Mouse (Mus musculus) limb, embryonic 12.5 days (tissue): ENCODE measurements around the gene Ushbp1. TPM values are rescaled to one million over a fixed set of nuclear protein-coding genes. Genes with fewer than 3 reads are reported as not detected.
A peak's percentile ranks its signal among the peaks of the same experiment; 100 is the strongest.

Experiments
- ATAC-seq: fragments of 200-750 bp; cut with Nextera tagmentation; 2 replicates; pipeline ENCODE4 v1.8.0; 2017; ENCODE audit warnings: low read depth, moderate TSS enrichment; ENCODE audit not compliant: insufficient number of reproducible peaks, insufficient read depth, low FRiP score, low TSS enrichment
- H3K27ac ChIP-seq: fragments of 300-500 bp; sonication (generic); 2 replicates; pipeline ENCODE4 v1.5.1; 2016; ENCODE audit warnings: mild to moderate bottlenecking, moderate library complexity
- H3K27me3 ChIP-seq: fragments of 300-500 bp; sonication (generic); 2 replicates; pipeline ENCODE4 v1.6.1; 2016; ENCODE audit warnings: mild to moderate bottlenecking, moderate library complexity
- H3K36me3 ChIP-seq: fragments of 300-500 bp; sonication (generic); 2 replicates; pipeline ENCODE4 v1.6.1; 2016; ENCODE audit warnings: mild to moderate bottlenecking, moderate library complexity
- H3K4me1 ChIP-seq: fragments of 300-500 bp; sonication (generic); replicated peaks from 2 replicates; pipeline ENCODE4 v1.6.1; 2016
- H3K4me2 ChIP-seq: fragments of 300-500 bp; sonication (generic); 2 replicates; pipeline ENCODE4 v1.6.1; 2016; ENCODE audit warnings: mild to moderate bottlenecking, moderate library complexity
- H3K4me3 ChIP-seq: fragments of 300-500 bp; sonication (generic); replicated peaks from 2 replicates; pipeline ENCODE4 v1.5.1; 2016; ENCODE audit warnings: mild to moderate bottlenecking
- H3K9ac ChIP-seq: fragments of 300-500 bp; sonication (generic); replicated peaks from 2 replicates; pipeline ENCODE4 v1.6.1; 2016; ENCODE audit warnings: mild to moderate bottlenecking, moderate library complexity
- H3K9me3 ChIP-seq: fragments of 300-500 bp; sonication (generic); 2 replicates; pipeline ENCODE4 v1.6.1; 2016; ENCODE audit warnings: mild to moderate bottlenecking, moderate library complexity
- WGBS: fragments of 180-500 bp; shearing (Covaris S2); methylation state at CpG from one replicate; pipeline ENCODE4 v1.1.7; 2016; 5-methylcytosine and 5-hydroxymethylcytosine counted together
- polyA plus RNA-seq: library from polyadenylated mRNA; unstranded; fragments of >200 nt; fragmentation: Nextera tagmentation; extraction: Ambion mirVana; gene quantifications from 2 replicates; pipeline ENCODE4 v1.2.1, GENCODE M21; 2016

Ushbp1 gene
- polyA plus RNA-seq, 1 experiment from 2014 or later, result 7.0 TPM

DNA sequence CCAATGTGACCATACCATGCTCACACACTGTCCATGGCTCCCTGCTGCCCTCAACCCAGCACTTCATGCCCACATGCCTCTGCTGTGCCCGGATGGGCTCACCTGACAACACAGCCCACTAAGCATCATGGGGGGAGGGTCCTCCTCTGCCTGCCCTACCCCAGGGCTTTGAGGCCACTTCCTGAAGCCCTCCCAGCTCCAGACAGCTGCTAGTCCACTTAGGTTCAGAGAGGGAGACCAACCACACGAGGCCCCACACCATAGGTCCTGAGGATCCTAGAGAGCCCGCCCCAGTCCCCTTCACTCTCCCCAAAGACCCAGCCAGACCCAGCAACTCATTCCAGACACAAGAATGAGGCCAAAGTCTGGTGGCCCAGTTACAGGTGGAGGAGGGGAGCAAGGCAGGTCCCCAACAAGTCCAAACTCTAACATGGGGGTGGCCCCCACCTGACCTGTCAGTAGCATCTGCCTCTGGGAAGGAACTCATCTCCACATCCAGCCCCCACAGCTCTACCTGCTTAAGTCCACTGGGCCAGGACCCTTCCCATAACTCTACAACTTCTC is 16.0 kb downstream of the Ushbp1 start:
- no peak for ATAC-seq

DNA sequence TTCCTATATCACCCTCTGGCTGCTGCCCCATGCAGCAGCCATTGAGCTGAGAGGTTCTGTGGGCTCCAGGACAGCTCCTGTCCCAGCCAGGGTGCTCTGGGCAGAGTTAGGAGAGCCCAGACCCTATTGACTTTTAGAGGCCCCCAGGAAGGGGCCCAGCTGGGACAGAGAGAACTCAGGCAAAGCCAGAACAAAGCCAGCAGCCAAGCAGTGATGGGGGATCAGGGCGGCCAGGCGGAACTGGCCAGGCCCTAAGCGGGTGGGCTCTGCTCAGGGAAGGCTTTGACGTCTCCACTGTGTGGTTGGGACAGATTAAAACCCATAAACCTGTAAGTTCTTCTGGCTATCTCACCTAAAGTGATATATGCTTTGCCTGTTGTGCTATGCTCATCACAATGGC is 16.6 kb downstream of the Ushbp1 start:
- peaks cover 11% of the 10 kb centered on the region; the same call in 1 of the 2 replicates for H3K27me3 ChIP-seq
- H3K36me3 ChIP-seq, result peaks cover 30% of the 10 kb centered on the region
- H3K4me1 ChIP-seq, result peaks cover 58% of the 10 kb centered on the region
- H3K27ac ChIP-seq, result no peak overlapping the region
- WGBS, result 70% methylated on average over 4 of the region's 4 CpGs
- H3K4me3 ChIP-seq, result peak overlapping the region; percentile 84
- no peak for ATAC-seq
- peak overlapping the region; percentile 98 for H3K4me2 ChIP-seq
- peak overlapping the region; percentile 40; the same call in 1 of the 2 replicates for H3K9ac ChIP-seq
- no peaks in the 10 kb centered on the region for H3K9me3 ChIP-seq

More for the DNA sequence above, 16.0 kb downstream of the Ushbp1 start:
- WGBS, result 30% methylated on average over 3 of the region's 3 CpGs
- peak overlapping the region; percentile 84 for H3K9ac ChIP-seq
- peaks cover 11% of the 10 kb centered on the region; the same call in 1 of the 2 replicates for H3K27me3 ChIP-seq
- peaks cover 24% of the 10 kb centered on the region for H3K36me3 ChIP-seq
- H3K9me3 ChIP-seq, result no peaks in the 10 kb centered on the region; the same call in 1 of the 2 replicates
- H3K4me3 ChIP-seq, result peak overlapping the region; percentile 84
- H3K4me2 ChIP-seq, result peak overlapping the region; percentile 98
- H3K27ac ChIP-seq, result no peak overlapping the region
- H3K4me1 ChIP-seq, result peaks cover 58% of the 10 kb centered on the region

DNA sequence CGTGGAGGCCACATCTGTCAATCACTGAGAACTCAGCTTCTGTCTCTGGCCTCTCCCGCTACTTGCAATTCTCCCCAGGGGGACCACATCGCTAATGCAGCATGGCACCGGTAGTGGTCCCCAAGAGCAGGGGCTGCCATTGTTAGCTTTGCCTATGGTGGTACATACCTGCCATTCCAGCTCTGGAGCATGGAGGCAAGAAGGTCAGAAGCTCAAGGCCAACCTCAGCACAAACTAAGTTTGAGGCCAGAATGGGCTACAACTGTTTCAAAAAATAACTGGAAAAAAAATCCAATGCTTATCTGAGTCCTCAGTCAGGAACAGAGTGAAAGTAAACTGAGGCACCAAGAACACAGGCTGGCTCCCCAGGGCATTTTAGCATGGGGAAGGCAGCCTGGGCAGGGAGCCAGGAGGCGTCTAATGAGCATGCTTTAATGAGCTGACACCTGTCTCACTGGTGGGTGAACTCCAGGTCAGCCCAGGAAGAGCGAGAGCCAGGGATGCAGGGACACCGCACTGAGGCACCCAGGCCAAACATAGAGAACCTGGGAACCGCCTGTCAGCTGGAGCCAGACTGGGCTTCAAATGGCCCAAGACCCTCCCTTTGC is 19.1 kb downstream of the Ushbp1 start:
- WGBS, result 43% methylated on average over 8 of the region's 8 CpGs
- H3K9me3 ChIP-seq, result no peaks in the 10 kb centered on the region
- peaks cover 11% of the 10 kb centered on the region; the same call in 1 of the 2 replicates for H3K27me3 ChIP-seq
- H3K36me3 ChIP-seq, result peaks cover 43% of the 10 kb centered on the region
- H3K4me2 ChIP-seq, result peak overlapping the region; percentile 75
- no peak for ATAC-seq
- peak overlapping the region; percentile 33 for H3K4me3 ChIP-seq
- peak overlapping the region; percentile 59; the same call in 1 of the 2 replicates for H3K9ac ChIP-seq
- peaks cover 42% of the 10 kb centered on the region for H3K4me1 ChIP-seq
- no peak overlapping the region for H3K27ac ChIP-seq

DNA sequence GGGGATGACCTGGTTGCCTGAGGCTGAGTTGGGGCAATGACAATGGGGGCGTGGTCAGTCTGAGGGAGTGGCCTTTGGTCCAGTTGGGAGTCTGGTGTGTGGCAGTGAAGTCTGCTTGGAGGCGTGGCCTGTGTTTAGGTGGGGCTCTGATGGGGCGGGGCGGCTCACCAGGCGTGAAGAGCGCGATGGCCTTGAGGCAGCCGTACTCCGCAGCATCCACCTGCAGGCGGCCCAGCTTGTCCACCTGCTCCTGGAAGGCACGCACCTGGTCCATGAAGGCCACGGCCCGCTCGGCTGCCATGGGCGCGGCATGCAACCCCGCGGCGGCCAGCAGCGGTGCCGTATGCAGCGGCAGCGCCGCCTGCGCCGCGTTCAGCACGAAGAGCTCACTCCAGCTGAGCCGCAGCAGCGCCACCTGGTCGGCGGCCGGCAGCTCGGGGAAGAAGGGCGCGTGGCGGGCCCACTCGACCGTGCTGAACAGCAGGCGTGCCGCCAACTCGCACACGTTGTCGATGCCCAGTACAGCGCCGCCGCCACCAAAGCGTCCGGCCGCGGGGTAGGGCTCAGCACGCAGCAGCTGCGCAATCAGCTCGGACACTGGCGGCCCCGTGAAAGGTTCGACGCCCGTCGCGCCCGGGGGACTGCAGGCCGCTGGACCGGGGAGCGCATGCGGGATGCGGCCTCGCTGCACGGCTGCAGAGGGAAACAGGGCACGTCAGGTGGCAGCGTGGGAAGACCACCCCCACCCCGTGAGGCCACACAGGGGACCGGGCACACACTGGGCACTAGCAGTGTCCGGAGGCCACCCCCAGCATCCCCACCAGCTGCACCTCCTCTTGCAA is 19.8 kb downstream of the Ushbp1 start:
- peaks cover 42% of the 10 kb centered on the region for H3K4me1 ChIP-seq
- ATAC-seq, result no peak
- H3K4me3 ChIP-seq, result peak overlapping the region; percentile 33
- no peak overlapping the region for H3K27ac ChIP-seq
- no peaks in the 10 kb centered on the region for H3K9me3 ChIP-seq
- 5% methylated on average over 74 of the region's 74 CpGs for WGBS
- peaks cover 43% of the 10 kb centered on the region for H3K36me3 ChIP-seq
- peak overlapping the region; percentile 75 for H3K4me2 ChIP-seq
- H3K27me3 ChIP-seq, result peaks cover 11% of the 10 kb centered on the region; the same call in 1 of the 2 replicates
- peak overlapping the region; percentile 59 for H3K9ac ChIP-seq

DNA sequence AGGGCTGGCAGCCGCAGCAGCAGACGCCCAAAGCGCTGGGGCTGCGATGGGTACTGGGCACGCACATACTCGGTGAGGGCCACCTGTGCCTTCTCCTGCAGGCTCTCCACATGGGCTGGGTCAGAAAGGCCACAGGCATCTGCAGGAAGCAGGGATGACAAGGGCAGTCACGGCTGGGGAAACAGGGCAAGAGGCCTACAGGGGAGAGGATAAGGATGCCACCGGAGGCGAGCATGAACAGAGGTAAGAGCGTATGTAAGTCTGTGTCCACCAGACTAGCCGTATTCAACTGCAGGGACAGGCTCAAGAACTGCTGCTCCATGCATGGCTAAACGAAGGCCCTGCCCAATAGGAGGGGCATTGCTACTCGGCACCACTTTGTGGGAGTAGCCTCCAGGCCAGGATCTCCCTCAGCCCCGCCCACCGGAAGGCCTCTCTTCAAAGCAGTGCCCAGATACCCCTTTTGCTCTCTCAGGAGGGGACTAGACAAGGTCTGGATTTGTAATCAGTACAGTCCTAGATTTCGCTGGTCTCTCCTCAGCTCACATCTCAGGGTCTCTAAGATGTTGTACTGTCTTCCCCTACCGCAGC is 20.9 kb downstream of the Ushbp1 start:
- H3K27ac ChIP-seq, result no peak overlapping the region
- no peak overlapping the region for H3K4me2 ChIP-seq
- WGBS, result 77% methylated on average over 17 of the region's 17 CpGs
- H3K9me3 ChIP-seq, result no peaks in the 10 kb centered on the region
- H3K27me3 ChIP-seq, result peaks cover 11% of the 10 kb centered on the region; the same call in 1 of the 2 replicates
- ATAC-seq, result no peak
- no peak overlapping the region for H3K9ac ChIP-seq
- no peak overlapping the region for H3K4me3 ChIP-seq
- peaks cover 36% of the 10 kb centered on the region for H3K4me1 ChIP-seq
- H3K36me3 ChIP-seq, result peaks cover 46% of the 10 kb centered on the region

DNA sequence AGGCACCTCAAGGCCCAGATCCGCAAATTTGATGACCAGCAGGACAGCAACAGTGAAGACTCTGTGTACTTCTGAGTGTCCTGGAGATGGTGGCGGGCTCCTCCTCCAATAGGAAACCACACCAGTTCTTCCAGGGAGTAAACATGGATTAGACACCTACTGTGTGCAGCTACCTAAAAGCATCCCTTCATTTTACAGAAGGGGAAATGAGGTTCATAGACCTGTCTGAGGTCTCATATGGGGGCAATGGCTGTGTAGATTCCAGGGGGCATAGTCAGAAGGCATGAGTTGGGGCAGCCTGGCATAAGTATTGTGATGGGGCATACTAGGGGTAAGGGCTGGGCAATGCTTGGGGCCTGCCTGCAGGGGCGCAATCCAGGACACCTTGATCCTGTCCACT is 22.6 kb downstream of the Ushbp1 start:
- no peak overlapping the region for H3K27ac ChIP-seq
- no peak for ATAC-seq

DNA sequence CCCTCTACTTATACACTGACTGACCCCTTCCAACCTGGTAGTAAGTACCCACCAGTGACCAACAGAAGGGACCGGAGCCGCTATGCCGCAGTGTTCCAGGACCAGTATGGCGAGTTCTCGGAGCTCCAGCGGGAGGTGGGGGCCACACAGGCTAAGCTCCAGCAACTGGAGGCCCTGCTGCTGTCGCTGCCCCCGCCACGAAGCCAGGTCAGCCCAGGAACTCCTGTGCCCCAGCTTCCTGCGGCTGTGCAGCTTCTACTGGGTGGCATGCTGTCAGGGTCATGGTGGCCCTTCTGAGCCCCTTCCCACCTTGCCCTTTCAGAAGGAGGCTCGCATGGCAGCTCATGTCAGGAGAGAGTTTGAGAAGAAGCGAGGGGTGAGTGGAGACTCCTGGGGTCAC is 23.2 kb downstream of the Ushbp1 start:
- 90% methylated on average over 12 of the region's 12 CpGs for WGBS
- Histone ChIP-seq H3K9ac (no peak overlapping the region), H3K4me2 (no peak overlapping the region), H3K4me1 (peaks cover 34% of the 10 kb centered on the region), H3K27me3 (peaks cover 6% of the 10 kb centered on the region; the same call in 1 of the 2 replicates), H3K36me3 (peaks cover 47% of the 10 kb centered on the region), H3K9me3 (no peaks in the 10 kb centered on the region), H3K27ac (no peak overlapping the region), H3K4me3 (0 out of 2 replicates have a peak overlapping the region, but pooled peaks have one; percentile 6)
- ATAC-seq, result no peak

More for the DNA sequence above, 22.6 kb downstream of the Ushbp1 start:
- H3K4me1 ChIP-seq, result peaks cover 29% of the 10 kb centered on the region
- WGBS, result 84% methylated on average over 3 of the region's 3 CpGs
- no peak overlapping the region for H3K4me2 ChIP-seq
- no peak overlapping the region for H3K4me3 ChIP-seq
- H3K27me3 ChIP-seq, result peaks cover 11% of the 10 kb centered on the region; the same call in 1 of the 2 replicates
- H3K36me3 ChIP-seq, result peaks cover 52% of the 10 kb centered on the region
- no peaks in the 10 kb centered on the region for H3K9me3 ChIP-seq
- no peak overlapping the region for H3K9ac ChIP-seq

DNA sequence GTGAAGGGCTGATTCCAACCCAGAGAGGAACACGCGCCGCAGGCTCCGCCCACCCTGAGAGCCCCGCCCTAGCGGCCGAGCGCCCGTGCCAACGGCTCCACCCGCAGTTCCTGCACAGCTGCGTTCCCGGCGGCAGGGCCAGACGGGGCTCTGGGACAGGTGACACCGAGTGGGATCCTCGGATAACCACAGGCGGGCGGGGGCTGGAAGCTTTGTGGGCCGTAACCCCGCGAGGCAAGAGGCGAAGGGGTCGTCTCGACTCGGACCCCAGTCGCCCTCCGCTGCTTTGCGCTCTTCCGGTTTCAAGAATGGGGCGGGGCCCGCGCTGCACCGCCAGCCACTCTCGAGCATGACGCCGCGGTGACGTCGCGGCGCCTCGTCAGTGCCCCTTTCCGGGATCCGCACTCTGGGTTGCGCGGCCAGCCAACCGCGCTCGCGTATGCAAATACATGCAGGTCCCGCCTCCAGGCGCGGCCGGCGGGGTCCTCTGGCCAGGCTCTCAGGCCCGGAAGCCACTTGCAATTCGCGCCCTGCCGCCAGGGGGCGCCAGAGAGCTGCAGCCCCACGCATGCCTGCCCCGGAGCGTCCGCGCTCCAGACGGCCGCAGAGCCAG is 24.3 kb downstream of the Ushbp1 start, which contains the start of gene Ocel1:
Gene Ocel1, plus strand, starts transcription at position 63 of the 613 bp plus-strand sequence.
- Histone ChIP-seq H3K4me3 (peak within 1 kb of the TSS; percentile 74), H3K4me2 (peak within 1 kb of the TSS; percentile 53), H3K9ac (peak within 1 kb of the TSS; percentile 56; the same call in 1 of the 2 replicates), H3K27ac (peak within 1 kb of the TSS; percentile 59), H3K9me3 (no peaks in the 10 kb centered on the region), H3K27me3 (no peaks in the 10 kb centered on the region; the same call in 1 of the 2 replicates), H3K4me1 (peaks cover 26% of the 10 kb centered on the region), H3K36me3 (peaks cover 43% of the 10 kb centered on the region)
- 1% methylated on average over 68 of the region's 68 CpGs for WGBS
- ATAC-seq, result peak; percentile 83

DNA sequence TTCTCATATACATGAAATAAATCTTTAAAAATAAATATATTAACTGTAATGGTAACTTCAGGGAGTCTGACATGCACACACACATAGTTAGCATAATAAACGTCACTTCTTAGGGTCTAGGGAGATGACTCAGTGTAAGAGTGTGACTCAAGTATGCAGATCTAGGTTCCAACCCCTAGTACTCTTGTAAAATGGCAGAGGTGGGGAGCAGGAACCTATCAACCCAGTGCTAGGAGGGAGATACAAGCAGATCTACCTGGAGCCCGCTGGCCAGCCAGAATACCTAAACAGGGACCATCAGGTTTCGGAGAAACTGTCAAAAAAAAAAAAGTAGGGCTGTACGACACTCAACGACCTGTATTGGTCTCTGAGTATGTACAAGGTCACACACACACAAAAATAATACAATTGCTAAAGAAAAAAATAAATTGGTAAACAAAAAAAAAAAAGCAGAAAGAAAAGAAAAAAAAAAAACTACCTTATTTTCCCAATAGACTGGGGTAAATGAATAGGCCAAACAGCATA is 24.8 kb downstream of the Ushbp1 start:
- Histone ChIP-seq H3K36me3 (peaks cover 43% of the 10 kb centered on the region), H3K4me3 (peak overlapping the region; percentile 74), H3K4me1 (peaks cover 24% of the 10 kb centered on the region), H3K27ac (no peak overlapping the region), H3K4me2 (peak overlapping the region; percentile 53), H3K27me3 (no peaks in the 10 kb centered on the region), H3K9me3 (no peaks in the 10 kb centered on the region), H3K9ac (no peak overlapping the region)
- no peak for ATAC-seq
- WGBS, result 28% methylated on average over 5 of the region's 5 CpGs

DNA sequence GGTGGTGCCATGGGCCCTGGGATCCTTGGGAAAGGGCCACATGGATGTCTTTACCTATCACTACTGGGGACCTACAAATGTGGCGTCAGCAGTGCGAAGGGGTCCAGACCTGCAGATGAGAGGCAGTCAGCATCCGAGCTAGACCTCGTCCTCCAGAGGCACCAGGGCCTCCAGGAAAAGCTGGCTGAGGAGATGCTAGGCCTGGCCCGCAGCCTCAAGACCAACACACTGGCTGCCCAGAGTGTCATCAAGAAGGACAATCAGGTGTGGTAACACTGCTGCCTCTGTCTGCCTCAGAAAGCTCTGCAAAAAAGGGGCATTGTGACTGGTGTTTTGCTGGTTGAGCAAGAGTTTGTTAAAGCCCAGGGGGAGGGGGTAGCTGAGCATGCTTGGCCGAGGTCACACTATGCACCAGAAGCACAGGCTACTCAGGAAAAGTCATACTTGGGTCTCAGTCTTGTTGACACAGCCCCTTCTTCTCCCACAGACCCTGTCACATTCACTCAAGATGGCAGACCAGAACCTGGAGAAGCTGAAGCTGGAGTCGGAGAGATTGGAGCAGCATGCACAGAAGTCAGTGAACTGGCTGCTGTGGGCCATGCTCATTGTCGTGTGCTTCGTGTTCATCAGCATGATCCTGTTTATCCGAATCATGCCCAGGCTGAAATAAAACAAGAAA is 26.4 kb downstream of the Ushbp1 start:
- Histone ChIP-seq H3K4me1 (peaks cover 19% of the 10 kb centered on the region), H3K36me3 (peaks cover 33% of the 10 kb centered on the region), H3K27ac (no peak overlapping the region), H3K9ac (no peak overlapping the region), H3K4me2 (no peak overlapping the region), H3K27me3 (no peaks in the 10 kb centered on the region), H3K4me3 (0 out of 2 replicates have a peak overlapping the region, but pooled peaks have one; percentile 2), H3K9me3 (no peaks in the 10 kb centered on the region)
- WGBS, result 95% methylated on average over 10 of the region's 10 CpGs
- ATAC-seq, result no peak
